Mouse (Mus musculus) adrenal gland, adult 2 months (tissue): ENCODE measurements at regions not wholly inside any gene's neighbourhood (a gene's known extent, or its start where the extent isn't known, plus 50 kb on each side); places are given as distances from the start of the nearest gene placed in this dataset.
A peak's percentile ranks its signal among the peaks of the same experiment; 100 is the strongest.

ENCODE experiments used
- DNase-seq: peaks from one replicate; pipeline ENCODE4 v3.0.0; 2021

DNA sequence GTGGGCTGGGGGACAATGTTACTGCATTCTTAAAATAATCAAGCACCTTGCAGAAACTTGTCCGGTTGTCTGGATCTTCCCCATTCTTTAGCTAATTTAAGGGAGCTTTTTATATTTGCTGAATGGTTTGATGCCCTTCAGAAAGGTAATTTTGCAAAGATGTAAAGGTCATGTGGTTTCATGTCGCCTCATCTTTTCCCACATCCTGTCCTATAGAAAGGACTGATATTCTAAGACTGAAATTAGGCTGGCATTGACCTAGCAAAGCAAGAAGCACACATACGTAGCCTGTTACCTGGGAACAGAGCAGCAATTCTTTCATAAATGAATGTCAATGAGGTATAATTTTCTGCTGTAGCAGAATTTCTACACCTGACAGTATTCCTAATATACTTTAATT is 315.4 kb downstream of the Cog6 start:
- DNase-seq, result no peak

GRCm38 (mm10) chr3:52693813-52694212 is 323.2 kb downstream of the Cog6 start:
- DNase-seq, result no peak

DNA sequence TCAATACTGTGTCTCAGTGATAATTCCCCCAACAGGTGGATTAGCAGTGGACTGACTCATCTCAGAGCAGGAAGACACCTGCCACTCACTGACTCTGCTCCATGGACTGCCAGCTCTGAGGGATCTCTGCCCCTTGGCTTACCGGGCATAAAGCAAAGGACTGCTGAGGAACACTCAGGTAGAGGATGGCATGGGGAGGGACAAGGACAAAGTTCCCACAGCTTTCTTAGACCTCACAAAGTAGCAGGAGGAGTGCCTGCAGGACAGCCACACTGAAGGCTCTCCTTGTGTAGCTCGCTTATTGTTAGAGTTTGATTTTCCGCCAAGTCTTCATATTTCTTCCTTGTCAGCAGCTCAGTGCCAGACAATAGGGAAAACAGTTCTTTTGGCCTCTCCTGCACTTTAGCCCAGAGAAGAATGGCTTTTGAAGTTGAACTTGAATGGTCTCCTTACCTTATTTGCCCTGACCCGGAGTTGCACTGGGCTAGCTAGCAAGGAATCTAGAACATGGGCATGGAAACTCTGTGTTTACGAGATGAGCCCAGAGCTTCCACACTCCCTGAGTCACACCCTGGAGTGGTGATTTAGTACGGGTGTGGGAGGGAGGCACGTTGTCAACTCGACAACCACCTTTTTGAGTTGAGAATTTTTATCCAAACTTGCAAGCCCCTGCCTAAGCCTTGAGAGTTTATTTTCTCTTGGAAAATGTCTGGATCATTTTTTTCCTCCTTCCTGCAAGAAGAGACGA is 331.4 kb downstream of the Cog6 start:
- peak; percentile 83 for DNase-seq

DNA sequence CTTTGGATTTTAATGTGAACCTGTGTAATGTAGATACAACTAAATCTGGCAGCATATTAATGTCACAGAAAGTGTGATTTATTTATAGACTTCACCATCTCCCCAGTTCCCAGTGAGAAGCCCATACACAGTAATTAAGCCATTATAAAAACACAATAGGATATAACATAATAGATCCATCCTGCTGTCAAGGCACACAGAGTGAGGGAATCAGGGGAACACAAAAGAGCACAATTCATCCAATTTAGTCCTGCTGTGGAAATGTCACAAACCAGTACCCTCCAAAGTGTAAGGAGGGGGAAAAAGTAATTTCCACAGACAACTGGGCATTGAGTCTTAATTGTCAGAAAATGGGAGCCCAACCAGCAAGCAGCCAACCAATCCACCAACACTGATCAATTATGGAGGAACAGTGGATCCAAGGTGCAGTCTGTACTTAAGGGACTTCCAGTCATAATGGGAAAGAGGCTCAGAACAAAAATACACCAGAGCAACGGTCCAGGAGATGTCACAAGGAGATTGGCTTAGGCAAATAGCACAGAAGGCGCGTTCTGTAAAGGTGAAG is 336.1 kb downstream of the Cog6 start:
- no peak for DNase-seq

DNA sequence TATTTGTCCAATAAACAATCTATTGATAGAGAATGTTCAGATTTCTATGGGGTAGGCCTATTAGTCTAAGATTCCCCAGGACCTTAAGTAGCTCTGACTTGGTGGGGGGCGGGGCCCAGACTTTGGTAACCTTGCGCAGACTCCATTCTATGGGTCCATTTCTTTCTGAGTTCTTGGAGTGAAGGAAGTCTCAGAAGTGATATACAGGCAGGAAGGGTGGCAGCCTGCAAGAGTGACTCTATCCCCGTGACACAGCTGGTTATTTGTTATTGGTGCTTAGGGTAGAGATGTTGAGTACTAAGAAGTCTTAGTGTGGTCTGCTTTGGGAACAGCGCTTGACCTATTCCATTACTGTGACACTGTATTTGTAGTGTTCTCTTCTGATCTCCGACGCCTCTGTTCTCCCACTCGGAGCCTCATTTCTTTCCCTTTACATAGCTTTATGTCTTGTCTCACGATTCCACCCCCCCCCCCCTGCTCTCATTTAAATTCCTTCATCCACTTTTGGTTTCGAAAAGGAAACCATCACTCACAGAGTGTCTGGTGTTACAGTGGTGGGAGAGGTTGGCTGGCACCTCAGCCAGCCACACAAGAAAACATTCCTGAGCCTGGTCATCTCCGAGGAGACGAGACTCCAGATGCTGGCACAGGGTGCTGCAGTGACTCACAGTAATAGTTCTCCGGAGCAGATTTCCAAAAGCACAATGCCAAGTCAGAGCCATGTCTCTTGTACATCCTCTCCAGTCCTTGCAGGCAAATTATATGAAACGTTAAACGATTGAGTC is 340.0 kb downstream of the Cog6 start:
- peak; percentile 51 for DNase-seq

- DNase-seq, result no peak
Observed at GRCm38 (mm10) chr3:52670628-52671028, 346.4 kb downstream of the Cog6 start.

DNA sequence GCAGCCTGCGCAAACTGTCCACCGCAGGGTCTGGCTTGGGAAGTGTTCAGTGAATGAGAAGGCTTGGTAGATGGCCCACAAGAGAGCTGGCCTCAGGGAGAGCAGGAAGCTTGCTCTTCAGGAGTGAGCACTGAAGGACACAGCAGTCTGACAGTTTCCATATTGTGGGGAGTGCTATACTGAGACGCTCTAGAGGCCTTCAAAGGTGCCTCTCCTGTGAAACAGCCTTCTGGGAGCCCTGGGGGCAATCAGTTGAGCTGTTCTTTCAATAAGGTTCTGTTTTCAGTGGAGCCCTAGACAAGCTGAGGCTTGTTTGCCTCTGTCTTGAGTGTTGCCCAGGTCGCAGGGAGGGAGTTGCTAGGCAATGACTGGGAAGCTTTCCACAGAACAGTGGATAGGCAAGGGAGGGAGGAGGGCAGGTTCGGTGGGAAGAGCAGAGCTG is 353.9 kb downstream of the Cog6 start:
- no peak for DNase-seq

DNA sequence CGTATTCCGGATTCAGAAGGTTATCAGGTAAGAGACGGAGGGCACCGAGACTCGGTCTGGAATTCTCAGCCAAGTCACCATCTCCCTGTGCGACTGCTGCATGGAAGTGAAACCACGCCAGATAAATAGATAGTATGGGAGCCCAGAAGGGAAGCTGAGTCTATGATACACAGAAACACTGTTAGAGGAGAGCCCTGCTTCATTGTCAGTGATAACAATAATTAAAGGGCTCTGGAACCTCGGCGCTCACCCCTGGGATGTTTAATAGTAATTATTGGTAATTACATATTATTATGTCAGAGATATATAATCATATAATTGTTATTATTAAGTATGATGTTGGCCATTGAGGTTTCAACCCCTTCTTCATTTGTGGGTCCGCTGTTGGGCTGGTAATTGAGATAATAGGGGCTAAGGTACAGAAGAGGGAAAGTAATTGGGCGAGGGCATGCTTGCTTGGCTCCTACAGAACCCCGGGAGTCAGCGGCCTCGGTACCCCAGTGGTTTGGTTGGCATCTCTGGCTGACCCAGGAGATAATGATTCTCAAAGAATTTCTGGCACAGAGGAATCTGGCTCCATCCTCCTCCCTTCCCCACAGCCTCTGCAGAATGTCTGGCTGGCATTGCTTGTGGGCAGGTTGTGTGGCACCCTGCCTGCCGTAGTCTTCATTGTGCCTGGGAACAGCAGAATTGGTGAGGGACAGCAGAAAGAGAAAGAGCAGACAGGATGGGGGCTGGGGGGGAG is 354.7 kb downstream of the Cog6 start:
- DNase-seq, result no peak

DNA sequence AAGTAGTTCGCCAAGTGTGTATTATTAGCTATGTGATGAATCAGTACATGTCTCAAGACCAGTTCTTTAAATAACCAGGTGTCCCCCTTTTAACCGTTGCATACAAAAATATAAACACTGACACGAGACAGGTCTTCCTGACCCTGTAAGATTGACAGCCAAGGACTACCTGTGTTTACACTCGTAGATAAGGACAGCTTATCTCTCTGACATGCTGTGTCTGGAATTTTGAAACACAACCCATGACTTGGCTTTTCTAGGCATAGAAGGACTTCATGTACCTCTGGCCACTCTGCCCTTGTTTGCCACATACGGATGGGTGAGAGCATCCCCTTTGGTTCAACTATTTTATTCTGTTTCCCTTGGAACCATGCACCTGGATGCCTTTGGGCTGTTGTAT is 364.0 kb downstream of the Cog6 start:
- DNase-seq, result no peak

DNA sequence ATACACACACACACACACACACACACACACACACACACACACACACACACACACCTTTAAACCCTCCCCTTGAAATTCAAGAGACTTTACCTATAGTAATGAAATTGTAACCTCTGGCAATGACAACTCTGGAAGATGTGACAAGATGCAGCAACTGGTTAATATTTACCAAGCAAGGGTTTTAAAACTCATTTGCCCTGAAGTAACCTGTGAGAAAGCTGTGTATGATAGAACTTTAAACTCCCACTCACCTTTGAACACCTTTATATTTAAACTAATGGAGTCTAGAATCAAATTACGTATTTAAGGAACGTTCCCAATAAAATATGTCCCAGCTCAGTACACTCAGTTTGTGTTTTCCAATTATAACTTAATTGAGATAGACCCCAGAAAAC is 364.6 kb downstream of the Cog6 start:
- no peak for DNase-seq

DNA sequence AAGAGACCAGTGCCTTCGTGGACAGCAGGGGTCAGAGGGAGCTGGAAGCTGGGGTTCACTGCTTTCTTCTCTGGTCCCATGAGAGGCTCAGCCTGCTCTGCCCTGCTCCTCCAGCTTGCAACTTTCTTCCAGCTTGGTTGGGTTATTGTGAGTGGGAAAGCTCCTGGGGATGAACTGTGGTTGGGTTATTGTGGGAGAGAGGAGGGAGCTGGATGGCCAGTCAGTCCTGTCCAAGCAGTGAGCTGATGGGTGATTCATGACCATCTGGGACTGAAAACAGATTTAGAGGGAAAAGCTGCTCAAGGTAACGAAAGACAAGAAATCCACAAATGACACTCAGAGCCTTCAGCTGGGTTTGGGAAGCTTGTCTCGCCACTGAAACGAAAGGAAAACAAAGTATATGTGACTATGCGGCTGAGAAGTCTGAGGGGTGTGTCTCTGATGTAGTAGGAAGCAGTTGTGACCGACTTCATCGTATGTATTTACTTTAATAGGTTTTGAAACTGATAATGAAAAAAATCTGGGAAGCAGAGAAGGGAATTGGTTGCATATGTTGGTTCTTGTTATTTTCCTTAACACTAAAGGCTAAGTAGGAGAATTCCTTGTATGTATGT is 365.1 kb downstream of the Cog6 start:
- no peak for DNase-seq

DNA sequence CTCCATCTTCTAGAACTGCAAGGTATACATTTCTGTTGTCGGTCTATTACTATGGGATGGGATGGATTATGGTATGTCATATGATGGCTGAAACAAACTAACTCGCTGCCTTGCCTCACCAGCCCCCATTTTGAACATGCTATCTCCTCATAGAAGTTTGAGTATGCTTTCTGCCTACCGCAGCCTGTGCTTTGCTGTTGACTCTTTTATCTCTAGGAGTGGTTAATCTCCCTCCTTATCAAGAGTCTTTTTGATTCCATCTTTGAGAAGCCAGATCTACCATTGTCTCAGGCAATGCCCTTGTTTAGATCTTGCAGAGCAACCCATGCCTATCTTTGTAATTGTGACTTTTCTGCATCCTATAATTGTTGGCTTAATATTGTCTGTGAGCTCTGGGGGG is 367.0 kb downstream of the Cog6 start:
- no peak for DNase-seq

DNA sequence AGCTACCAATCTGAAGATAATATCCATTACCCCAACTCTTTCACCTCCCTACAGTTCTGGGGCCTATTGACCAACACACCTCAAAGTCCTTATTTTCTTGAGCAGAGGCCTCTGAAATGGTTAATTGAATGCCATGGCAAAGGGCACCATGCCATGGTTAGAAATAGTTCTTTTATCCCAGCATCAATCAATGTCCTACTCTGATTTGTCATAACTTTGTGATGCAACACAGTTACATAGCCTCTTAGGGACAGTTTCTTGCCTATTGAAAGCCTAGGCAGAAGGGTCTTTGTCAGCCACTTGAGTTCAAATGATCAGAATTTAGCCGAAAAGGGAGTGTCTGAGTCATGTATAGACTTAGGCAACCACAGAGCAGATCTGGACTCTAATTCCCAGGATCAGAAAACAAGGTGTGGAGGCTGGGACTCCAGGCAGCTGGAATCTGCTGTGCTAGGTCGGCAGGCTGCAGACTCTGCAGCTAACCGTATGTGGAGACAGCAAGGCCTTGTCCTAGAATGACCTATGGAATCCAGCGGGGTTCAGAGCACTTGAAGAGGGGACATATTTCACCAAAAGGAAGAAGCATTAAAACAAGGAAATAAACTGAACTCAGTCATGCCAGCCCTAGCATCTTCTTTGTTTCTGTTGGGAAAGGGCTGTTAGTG is 368.1 kb downstream of the Cog6 start:
- DNase-seq, result peak; percentile 59

- DNase-seq, result no peak
Observed at GRCm38 (mm10) chr3:52647900-52648299, 369.1 kb downstream of the Cog6 start.

DNA sequence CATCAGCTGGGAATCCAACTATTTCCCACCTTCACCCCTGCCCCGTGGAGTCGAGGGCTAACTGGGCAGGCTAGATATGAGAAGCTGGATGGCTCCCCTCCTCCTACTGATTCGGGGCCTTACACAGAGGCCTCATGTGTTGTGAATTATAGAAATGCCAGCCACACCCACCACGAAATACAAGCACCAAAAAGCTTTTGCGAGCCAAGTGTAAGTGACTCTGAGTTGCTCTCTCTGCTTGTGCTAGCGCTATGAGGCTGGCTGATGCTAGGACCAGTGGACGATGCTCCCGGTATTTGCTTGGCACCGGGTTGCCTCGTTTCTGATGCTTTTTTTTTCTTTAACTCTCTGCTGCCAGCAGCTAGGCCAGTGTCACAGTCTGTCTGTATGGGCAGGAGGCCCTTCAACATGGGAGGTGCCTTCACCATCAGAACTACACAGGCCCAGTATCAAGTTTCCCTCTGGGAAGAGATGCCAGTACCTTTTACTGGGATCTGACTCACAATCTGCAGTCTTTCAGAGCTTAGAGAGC is 369.8 kb downstream of the Cog6 start:
- DNase-seq, result no peak

DNA sequence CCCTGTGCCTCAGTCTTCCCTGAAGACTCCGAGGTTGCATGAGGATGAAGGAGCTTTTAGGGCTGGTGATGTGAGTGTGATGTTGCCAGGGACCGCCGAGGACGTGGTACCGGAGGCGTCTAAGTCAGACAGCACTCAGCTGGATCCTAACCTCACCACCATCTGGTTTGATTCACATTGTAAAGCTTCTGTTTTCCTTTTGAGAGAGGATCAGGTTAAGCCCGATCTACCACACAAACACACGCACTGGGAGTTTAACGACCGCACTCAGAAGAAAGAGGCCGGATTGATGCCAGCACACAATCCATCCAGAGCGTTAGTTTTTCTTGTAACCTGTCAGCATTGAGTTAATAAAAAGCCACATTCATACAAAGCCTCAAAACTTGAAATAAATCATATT is 371.9 kb downstream of the Cog6 start:
- no peak for DNase-seq

DNA sequence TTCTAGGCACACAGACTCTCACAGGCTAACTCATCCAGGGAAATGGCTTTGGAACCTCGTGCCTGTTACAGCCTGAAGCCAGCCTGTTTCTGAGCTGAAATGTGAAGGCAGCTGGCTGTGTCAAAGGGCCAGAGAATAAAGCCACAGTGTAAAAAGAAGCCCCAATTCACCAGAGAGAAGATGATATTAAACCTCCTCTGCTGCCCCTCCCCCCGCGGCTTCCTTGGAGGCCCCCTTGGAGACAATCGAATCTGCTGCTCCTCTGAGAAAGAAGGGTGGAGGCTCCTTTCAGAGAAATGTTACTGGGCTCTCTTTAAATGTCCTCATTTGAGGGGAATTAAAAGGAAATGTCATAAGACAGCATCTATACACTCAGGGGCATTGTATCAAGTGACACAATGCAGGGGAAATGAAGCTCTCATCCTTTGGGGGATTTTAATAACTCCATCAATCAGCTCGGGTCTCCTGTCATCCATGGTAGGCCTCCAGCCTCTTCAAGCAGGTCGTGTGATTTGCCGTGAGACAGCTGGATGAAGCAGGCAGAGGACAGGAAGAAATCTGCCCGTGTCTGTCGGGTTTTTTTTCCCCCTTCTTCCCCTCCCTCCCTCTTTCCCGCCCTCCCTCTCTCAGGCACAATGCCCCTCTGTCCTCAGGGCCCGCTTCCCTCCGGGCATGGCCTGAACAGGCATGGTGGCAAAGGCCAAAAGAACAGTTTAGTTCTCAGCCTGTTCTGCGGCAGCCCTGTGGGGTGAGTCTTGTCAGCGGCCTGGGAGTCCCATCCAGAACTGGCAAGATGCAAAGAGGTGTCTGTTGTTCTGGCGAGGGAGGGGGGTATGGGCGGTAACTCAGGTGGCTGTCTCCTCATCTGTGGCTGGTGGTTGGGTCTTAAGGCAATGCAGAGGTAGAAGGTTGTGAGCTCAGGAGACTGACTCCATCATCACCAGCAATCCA is 372.6 kb downstream of the Cog6 start:
- DNase-seq, result no peak

DNA sequence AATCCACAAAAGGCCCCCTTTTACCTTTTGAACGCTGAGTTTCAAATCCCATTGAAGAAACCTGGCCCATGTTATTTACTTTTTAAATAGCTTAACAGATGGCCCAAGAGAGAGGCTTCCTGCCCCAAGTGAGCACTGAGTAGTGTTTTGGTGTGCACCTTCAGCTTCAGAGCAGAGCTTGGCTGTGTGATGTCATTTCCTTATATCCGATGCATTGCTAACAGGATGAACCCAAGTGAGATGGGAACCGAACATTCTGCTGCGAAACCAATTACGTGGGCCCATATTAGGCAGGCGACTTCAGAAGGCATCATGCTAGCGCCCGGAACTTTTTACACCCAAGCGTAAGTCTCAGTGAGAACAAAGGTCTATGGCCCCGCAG is 373.2 kb downstream of the Cog6 start:
- DNase-seq, result no peak

- no peak for DNase-seq
Observed at GRCm38 (mm10) chr3:52643100-52643551, 373.9 kb downstream of the Cog6 start.
